Mouse (Mus musculus): ENCODE data around the gene Eif2b4.

Gene Eif2b4

GRCm38 (mm10) chr5:31199893-31200292 lies 6.7 kb upstream of the Eif2b4 start:
- DNase-seq (ENCODE audit: low read depth, low spot score) = no peak

- no peak for DNase-seq (ENCODE audit: low read depth, low spot score)
Observed at GRCm38 (mm10) chr5:31199321-31199892, 6.2 kb upstream of the Eif2b4 start.

DNA sequence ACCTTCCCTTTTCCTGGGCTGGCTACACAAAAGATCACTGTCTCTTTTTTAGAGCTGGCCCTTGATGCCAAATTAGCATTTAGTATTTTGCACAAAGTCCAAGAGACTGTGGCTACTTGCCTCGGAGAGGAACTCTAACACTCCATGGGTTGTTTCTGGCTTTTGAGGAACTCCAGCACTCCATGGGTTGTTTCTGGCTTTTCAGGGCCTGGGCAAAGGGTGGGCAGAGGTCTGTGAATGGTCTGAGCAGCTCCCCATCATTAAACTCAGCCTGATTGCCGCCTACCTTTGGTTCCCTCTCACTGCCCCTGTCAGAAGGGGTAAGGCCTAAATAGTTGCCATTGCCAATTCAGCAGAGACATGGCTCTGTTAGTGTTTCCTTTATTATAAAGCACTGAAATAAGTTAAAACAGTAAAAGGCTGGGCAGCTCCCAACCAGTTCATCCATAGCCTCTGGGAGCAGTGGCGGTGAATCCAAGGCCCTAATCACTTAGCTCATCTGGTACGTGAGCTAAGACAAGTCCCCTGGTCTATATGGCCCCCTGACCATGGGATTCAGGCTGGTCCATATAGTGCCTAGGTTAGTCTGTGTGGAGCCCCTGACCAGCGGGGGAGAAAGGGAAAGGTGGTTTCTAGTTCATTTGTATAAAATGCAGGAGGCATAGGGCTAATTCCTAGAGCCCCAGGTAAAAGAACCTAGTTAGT lies 5.5 kb upstream of the Eif2b4 start:
- DNase-seq (ENCODE audit: low read depth, low spot score) = no peak

DNA sequence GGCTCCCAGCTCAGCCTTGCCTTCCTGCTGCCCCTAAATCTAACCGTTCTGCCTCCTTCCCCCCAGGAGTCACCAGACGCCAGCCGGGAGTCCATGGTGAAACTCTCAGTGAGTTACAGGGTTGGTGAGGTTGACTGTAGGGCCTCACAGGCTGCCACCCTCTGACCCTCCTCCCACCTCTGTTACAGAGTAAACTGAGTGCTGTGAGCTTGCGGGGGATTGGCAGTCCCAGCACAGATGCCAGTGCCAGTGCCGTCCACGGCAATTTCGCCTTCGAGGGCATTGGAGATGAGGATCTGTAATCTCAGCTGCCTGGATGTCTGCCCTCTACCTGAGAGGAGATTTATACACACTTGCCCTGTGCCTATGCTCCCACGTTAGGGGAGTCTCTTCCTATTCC lies 4.9 kb upstream of the Eif2b4 start:
- DNase-seq (ENCODE audit: low read depth, low spot score) = no peak

DNA sequence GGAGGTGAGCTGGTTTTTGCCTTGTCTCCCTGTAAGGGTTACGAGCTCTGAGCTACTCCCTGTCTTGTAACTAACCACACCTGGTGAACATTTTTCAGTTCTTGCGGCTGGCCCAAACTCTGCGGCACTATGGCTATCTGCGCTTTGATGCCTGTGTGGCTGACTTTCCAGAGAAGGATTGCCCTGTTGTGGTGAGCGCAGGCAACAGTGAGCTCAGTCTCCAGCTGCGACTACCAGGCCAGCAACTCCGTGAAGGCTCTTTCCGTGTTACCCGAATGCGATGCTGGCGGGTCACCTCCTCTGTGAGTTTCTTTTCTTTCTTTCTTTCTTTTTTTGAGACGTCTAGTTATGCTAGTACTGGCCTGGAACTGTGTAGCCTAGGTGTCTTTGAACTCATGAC lies 3.8 kb upstream of the Eif2b4 start:
- DNase-seq (ENCODE audit: low read depth, low spot score) = no peak

- no peak for DNase-seq (ENCODE audit: low read depth, low spot score)
Observed at GRCm38 (mm10) chr5:31196207-31196606, 3.0 kb upstream of the Eif2b4 start.

- no peak for DNase-seq (ENCODE audit: low read depth, low spot score)
Observed at GRCm38 (mm10) chr5:31195671-31196070, 2.4 kb upstream of the Eif2b4 start.

DNA sequence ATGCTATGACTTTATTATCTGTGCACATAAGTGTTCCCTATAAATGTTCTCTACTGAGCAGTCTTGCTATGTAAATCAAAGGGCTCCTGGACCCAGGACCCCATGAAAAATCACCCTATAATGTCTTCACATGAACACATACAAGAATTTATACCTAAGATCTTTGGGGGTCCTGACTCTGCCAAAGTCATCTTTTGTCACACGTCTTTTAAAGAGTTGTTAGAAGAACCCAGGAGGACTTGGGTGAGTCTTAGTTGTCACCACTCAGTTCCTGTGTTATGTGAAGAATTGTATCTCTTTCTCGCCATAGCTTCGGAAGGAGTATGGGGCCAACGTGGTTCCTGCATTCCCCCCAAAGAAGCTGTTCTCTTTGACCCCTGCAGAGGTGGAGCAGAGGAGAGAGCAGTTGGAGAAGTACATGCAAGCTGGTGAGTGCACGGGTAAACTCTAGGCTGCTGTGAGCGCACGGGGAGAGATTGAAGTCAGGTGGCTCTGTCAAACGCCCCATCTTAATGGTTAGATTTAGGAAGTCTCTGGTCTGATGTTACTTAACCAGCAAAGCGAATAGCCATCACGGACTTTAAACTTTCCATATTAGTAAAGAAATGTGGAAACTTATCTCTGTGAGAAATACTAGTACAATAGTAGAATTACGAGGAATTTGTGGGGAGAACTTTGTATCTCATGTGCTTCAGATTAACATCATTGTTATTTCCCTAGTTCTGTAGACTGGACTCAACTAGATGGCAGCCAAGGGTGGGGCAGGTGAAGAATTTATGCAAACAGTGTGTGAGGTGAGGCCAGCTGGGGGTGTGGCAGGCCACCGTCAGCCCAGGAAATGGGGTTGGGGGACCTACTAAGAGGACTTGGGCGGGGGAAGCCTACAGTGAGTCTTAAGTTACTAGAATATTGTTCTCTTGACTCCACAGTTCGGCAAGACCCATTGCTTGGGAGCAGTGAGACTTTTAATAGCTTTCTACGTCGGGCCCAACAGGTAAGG lies 1.6 kb upstream of the Eif2b4 start:
- DNase-seq (ENCODE audit: low read depth, low spot score) = no peak

DNA sequence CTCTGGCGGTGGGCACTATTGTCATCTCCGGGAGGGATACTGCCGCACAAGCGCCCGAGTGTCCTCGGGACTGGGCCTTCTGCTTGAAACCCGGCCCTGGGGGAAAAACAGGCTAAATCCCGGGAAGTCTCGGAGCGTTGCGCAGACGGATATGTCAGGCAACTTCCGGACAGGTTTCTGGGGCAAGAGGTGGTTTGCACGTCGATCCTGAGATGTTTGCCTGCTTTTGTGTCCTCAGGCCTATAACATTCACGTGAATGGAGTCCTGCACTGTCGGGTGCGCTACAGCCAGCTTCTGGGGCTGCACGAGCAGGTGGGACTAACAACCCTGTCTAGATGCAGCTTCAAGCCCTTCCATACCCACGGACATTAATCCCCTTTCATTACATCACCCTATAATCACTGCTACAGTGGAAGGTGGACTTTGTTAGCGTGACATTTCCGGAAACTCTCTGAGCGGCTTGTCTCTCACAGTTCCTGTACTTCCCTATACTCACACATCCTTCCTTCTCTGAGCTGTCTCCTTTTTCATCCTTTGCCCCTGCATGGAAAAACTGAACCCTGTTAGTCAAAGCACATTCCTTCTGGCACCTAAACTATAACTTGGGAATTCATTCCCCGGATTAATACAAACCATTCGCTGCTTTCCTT lies 526 bp upstream of the Eif2b4 start:
- no peak for DNase-seq (ENCODE audit: low read depth, low spot score)

GRCm38 (mm10) chr5:31192045-31192938 lies 938 bp downstream of the Eif2b4 start:
- DNase-seq (ENCODE audit: low read depth, low spot score) = peak; percentile 33

GRCm38 (mm10) chr5:31190201-31190600 lies 3.0 kb downstream of the Eif2b4 start:
- DNase-seq (ENCODE audit: low read depth, low spot score) = no peak

- no peak for DNase-seq (ENCODE audit: low read depth, low spot score)
Observed at GRCm38 (mm10) chr5:31188223-31188840, 4.9 kb downstream of the Eif2b4 start.

DNA sequence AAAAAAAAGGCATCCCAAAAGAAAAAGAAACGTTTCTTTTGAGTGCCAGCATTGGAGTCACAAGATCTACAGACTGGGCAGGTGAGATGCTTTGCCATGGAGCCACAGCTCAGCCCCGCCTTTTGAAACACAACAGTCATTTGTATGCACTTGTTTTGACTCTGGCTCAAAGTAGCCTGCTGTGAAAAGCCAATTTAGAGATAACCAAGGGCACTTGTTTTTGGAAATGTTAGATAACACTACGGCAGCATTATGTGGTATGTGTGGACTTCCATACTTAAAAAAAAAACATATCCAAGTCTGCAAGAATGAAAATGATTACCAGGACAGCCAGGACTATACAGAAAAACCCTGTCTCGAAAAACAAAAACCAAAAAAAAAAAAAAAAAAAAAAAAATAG lies 9.6 kb downstream of the Eif2b4 start:
- DNase-seq (ENCODE audit: low read depth, low spot score) = peak; percentile 17

DNA sequence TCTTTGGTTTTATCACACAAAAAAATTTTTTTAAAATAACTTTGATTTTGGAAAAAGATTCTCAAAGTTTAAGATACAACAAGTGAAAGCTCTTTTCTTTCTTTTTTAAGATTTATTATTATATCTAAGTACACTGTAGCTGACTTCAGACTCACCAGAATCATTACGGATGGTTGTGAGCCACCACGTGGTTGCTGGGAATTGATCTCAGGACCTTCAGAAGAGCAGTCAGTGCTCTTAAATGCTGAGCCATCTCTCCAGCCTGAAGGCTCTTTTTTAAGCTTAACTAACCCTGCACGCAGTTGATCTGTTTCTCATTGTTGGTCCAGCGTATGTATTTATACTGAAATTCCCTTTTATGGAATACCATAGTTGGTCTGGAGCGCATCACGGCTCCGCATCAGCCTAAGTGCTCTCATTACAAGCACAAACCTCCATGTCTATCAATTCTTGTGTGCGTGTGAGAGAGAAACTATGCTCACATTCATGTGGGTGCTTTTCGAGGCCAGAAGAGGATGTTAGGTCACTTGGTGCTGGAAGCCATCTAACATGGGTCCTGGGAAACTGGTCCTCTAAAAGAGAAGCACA lies 12.0 kb downstream of the Eif2b4 start:
- no peak for DNase-seq (ENCODE audit: low read depth, low spot score)

GRCm38 (mm10) chr5:31179766-31180630 lies 13.2 kb downstream of the Eif2b4 start, which contains the start of the genes Gm29609 and Gtf3c2:
Gene Gm29609, minus strand, starts transcription at chr5:31179911.
Gene Gtf3c2, minus strand, starts transcription at chr5:31180144.
- DNase-seq (ENCODE audit: low read depth, low spot score) = peak; percentile 90

- peak; percentile 28 for DNase-seq (ENCODE audit: low read depth, low spot score)
Observed at GRCm38 (mm10) chr5:31179301-31179765, 13.9 kb downstream of the Eif2b4 start.

GRCm38 (mm10) chr5:31168630-31169029 lies 24.6 kb downstream of the Eif2b4 start:
- DNase-seq (ENCODE audit: low read depth, low spot score) = no peak

DNA sequence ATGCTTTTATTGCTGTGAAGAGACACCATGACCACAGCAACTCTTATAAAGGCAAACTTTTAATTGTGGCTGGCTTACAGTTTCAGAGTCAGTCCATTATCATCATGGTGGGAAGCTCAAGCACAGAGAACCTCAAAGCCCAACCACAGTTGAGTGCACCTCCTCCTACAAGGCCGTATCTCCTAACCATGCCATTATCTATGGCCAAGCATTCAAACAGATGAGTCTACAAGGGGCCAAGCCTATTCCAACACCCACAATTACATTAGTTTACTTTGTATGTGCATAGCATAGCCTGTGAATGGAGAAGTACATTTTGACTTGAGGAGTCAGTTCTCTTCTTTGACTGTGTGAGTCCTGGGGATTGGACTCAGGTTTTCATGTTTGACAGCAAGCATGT lies 28.4 kb downstream of the Eif2b4 start:
- no peak for DNase-seq (ENCODE audit: low read depth, low spot score)

DNA sequence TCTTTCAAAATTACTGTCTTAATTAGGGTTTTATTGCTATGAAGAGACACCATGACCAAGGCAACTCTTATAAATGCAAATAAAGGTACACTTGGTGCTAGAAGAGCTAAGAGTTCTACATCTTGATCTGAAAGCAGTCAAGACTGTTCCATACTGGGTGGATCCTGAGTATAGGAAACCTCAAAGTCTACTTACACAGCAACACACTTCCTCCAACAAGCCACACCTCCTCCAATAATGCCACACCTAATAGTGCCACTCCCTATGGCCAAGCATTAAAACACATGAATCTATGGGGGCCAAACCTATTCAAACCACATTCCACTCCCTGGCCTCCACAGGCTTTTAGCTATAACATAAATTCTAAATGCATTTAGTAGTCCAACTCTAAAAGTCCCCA lies 30.8 kb downstream of the Eif2b4 start:
- DNase-seq (ENCODE audit: low read depth, low spot score) = no peak
